In the genomic region with DNA sequence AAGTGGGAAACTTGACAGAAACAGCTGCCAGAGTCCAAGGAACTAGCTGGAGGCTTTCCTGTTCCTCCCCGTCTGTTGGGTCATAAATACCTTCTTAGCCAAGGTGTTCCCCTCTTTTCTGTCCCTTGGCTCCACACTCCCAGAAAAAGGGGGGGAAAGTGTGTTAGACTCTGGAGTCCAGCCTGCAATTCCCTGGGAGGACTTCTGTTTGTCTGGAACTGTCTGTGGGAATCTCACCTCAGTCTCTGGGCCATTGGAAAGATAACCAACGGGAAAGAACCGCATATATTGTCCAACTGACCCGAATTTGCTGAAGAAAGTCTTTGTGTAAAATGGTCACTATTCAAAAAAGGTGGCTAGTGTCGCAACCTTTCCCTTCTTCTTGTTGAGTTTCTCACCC, we compare ENCODE assay signal across 13 mouse cellular contexts. TPM values are rescaled to one million over a fixed set of nuclear protein-coding genes. Genes with fewer than 3 reads are reported as not detected.
DNase-seq lines count a peak whose midpoint lies in the region; ATAC-seq and TF ChIP-seq lines count a peak whose summit lies in the region.
"Had no signal": no experiment of that assay in that cellular context is flagged by ENCODE, and none has a peak within 500 bp of the region (broad histone marks: within the 10 kb centered on the region; RNA-seq: fewer than 3 reads in every experiment).

No protein-coding gene starts in this region.

- WGBS in heart, embryonic 10.5 days = 73% methylated on average over 5 of the region's 5 CpGs
- WGBS in intestine, embryonic 14.5 days = 60% methylated on average over 5 of the region's 5 CpGs
- WGBS in intestine, postnatal 0 days = 62% methylated on average over 5 of the region's 5 CpGs
- 59% methylated on average over 5 of the region's 5 CpGs for WGBS in neural tube, embryonic 11.5 days

- no peak for DNase-seq in heart, embryonic 10.5 days (ENCODE audit: low spot score)
- no peak for DNase-seq in heart, postnatal 10 days
- peak; percentile 62 for DNase-seq in intestine, embryonic 14.5 days (ENCODE audit: low spot score)
- no peak for DNase-seq in neural tube, embryonic 11.5 days (ENCODE audit: low spot score)
- DNase-seq in neural tube, embryonic 10.5 days (ENCODE audit: extremely low spot score, low spot score) = no peak
- DNase-seq in left cerebral cortex, postnatal 14 days (ENCODE audit: low spot score in 2 of 2) = no peak
- DNase-seq in ovary, postnatal 10 days (ENCODE audit: low spot score) = no peak
- DNase-seq: adrenal gland, postnatal 14 days; cerebellum, postnatal 14 days; gastrocnemius, adult 2 months; thymus, postnatal 14 days had no signal

- no peak for TF ChIP-seq CTCF in intestine, postnatal 0 days (IDR thresholded peaks at IDR 0.05; ENCODE audit: low read depth)

- ATAC-seq in intestine, embryonic 14.5 days (replicated peaks; ENCODE audit: low FRiP score, low TSS enrichment, low read depth) = no peak; the same call in 1 of the 2 replicates
- ATAC-seq in intestine, postnatal 0 days = no peak
- ATAC-seq in neural tube, embryonic 11.5 days (ENCODE audit: insufficient read depth, low FRiP score, low TSS enrichment) = no peak

- H3K27ac ChIP-seq in heart, embryonic 10.5 days = peak overlapping the region; percentile 96; the same call in 1 of the 2 replicates
- peak overlapping the region; percentile 95; the same call in 1 of the 2 replicates for H3K27ac ChIP-seq in intestine, embryonic 14.5 days (ENCODE audit: low read depth)
- H3K27ac ChIP-seq in intestine, postnatal 0 days (ENCODE audit: low read depth, low read length) = no peak overlapping the region
- 0 out of 2 replicates have a peak overlapping the region, but pooled peaks have one; percentile 27 for H3K27ac ChIP-seq in neural tube, embryonic 11.5 days (ENCODE audit: low read depth, low read length)

- intact Hi-C loops in heart, postnatal 10 days (cut with DNase I) = loop anchor here (5.0 kb wide), 3 partner anchors 54 to 124 kb away; no protein-coding TSS in a partner anchor
- intact Hi-C loops in left cerebral cortex, postnatal 14 days (cut with DNase I) = loop anchor here (5.0 kb wide), 1 partner anchor 84 kb away; no protein-coding TSS in a partner anchor

- no peaks in the 10 kb centered on the region for H3K27me3 ChIP-seq in heart, embryonic 10.5 days (ENCODE audit: insufficient read depth, poor library complexity, severe bottlenecking)
- H3K27me3 ChIP-seq in intestine, embryonic 14.5 days (replicated peaks; ENCODE audit: control insufficient read depth, insufficient read depth, low read length) = no peaks in the 10 kb centered on the region
- peaks cover 4% of the 10 kb centered on the region; the same call in 1 of the 2 replicates for H3K27me3 ChIP-seq in intestine, postnatal 0 days (replicated peaks; ENCODE audit: control insufficient read depth, insufficient read depth, low read length)
- peaks cover 2% of the 10 kb centered on the region; the same call in 1 of the 2 replicates for H3K27me3 ChIP-seq in neural tube, embryonic 11.5 days (ENCODE audit: control insufficient read depth, insufficient read depth, low read length)

- peaks cover 4% of the 10 kb centered on the region; the same call in 1 of the 2 replicates for H3K9me3 ChIP-seq in heart, embryonic 10.5 days
- H3K9me3 ChIP-seq in intestine, embryonic 14.5 days (ENCODE audit: control insufficient read depth, low read length) = no peaks in the 10 kb centered on the region
- no peaks in the 10 kb centered on the region for H3K9me3 ChIP-seq in intestine, postnatal 0 days (ENCODE audit: control insufficient read depth)
- H3K9me3 ChIP-seq in neural tube, embryonic 11.5 days (ENCODE audit: control insufficient read depth, low read length) = no peaks in the 10 kb centered on the region
- H3K9me3 ChIP-seq: forebrain, embryonic 13.5 days had no signal

- 0 out of 2 replicates have a peak, but pooled peaks cover 9% of the 10 kb centered on the region for H3K36me3 ChIP-seq in heart, embryonic 10.5 days
- H3K36me3 ChIP-seq in intestine, embryonic 14.5 days (ENCODE audit: control insufficient read depth, insufficient read depth, low read length) = no peaks in the 10 kb centered on the region
- no peaks in the 10 kb centered on the region for H3K36me3 ChIP-seq in intestine, postnatal 0 days (ENCODE audit: control insufficient read depth, insufficient read depth)
- H3K36me3 ChIP-seq in neural tube, embryonic 11.5 days (ENCODE audit: control insufficient read depth, insufficient read depth, low read length) = no peaks in the 10 kb centered on the region

- H3K4me1 ChIP-seq in heart, embryonic 10.5 days = peaks cover 38% of the 10 kb centered on the region
- H3K4me1 ChIP-seq in intestine, embryonic 14.5 days (replicated peaks; ENCODE audit: control insufficient read depth, insufficient read depth, low read length) = no peaks in the 10 kb centered on the region; the same call in 1 of the 2 replicates
- H3K4me1 ChIP-seq in intestine, postnatal 0 days (replicated peaks; ENCODE audit: control insufficient read depth, insufficient read depth, low read length) = no peaks in the 10 kb centered on the region
- peaks cover 7% of the 10 kb centered on the region for H3K4me1 ChIP-seq in neural tube, embryonic 11.5 days (ENCODE audit: control insufficient read depth, insufficient read depth, low read length)

- H3K9ac ChIP-seq in intestine, embryonic 14.5 days (ENCODE audit: low read length) = no peak overlapping the region
- H3K9ac ChIP-seq in intestine, postnatal 0 days (ENCODE audit: low read depth, low read length) = no peak overlapping the region
- H3K9ac ChIP-seq in neural tube, embryonic 11.5 days (ENCODE audit: low read length) = no peak overlapping the region

- H3K4me3 ChIP-seq in heart, embryonic 10.5 days = no peak overlapping the region; the same call in 1 of the 2 replicates
- no peak overlapping the region for H3K4me3 ChIP-seq in intestine, embryonic 14.5 days (ENCODE audit: low read depth, low read length)
- H3K4me3 ChIP-seq in intestine, postnatal 0 days (ENCODE audit: low read depth, low read length) = no peak overlapping the region
- no peak overlapping the region for H3K4me3 ChIP-seq in neural tube, embryonic 11.5 days (ENCODE audit: low read depth, low read length)

- H3K4me2 ChIP-seq in intestine, embryonic 14.5 days (ENCODE audit: low read length) = no peak overlapping the region; the same call in none of the 2 replicates
- no peak overlapping the region for H3K4me2 ChIP-seq in intestine, postnatal 0 days (replicated peaks; ENCODE audit: low read depth)
- H3K4me2 ChIP-seq in neural tube, embryonic 11.5 days (ENCODE audit: low read depth) = no peak overlapping the region

RNA-seq across cellular contexts. Expression of a gene that starts 1.0 kb away (rescaled TPM):
- polyA plus RNA-seq in heart, embryonic 10.5 days (2016; fragmentation: Nextera tagmentation; extraction: Ambion mirVana) = 12.8 and 15.2 TPM in 2 replicates
- 1 to 10 TPM; 5.7 to 6.8 TPM for total RNA-seq in heart, postnatal 10 days (2021)
- polyA plus RNA-seq in intestine, embryonic 14.5 days (2014; fragmentation: Nextera tagmentation; extraction: Ambion mirVana) = 6.2 and 6.5 TPM in 2 replicates
- 1.4 and 1.8 TPM in 2 replicates for polyA plus RNA-seq in intestine, postnatal 0 days (2015; fragmentation: Nextera tagmentation; extraction: Ambion mirVana)
- polyA plus RNA-seq in neural tube, embryonic 11.5 days (2014; fragmentation: Nextera tagmentation; extraction: Ambion mirVana) = 4.6 and 5.3 TPM in 2 replicates
- 1 to 10 TPM; 3.6 to 3.8 TPM for total RNA-seq in left cerebral cortex, postnatal 14 days (2021)
